Mouse (Mus musculus): ENCODE results near the gene Nup210. TPM values are rescaled to one million over a fixed set of nuclear protein-coding genes. Genes with fewer than 3 reads are reported as not detected.

Gene Nup210
- total and polyA plus RNA-seq, 2 experiments from 2014 or later: 17.2 to 67.8 TPM

- 91% methylated on average over 10 of the region's 10 CpGs for WGBS
- DNase-seq (ENCODE audit: low spot score) (no peak), ATAC-seq (ENCODE audit: low FRiP score) (no peak)
- no peaks in the 10 kb centered on the region for H3K9me3 ChIP-seq (ENCODE audit: low read length)
- H3K4me2 ChIP-seq (ENCODE audit: low read depth, low read length, poor library complexity, severe bottlenecking): no peak overlapping the region
- H3K27me3 ChIP-seq (ENCODE audit: insufficient read depth, low read length): no peaks in the 10 kb centered on the region
- no peak overlapping the region for H3K27ac ChIP-seq (ENCODE audit: low read depth, low read length)
- H3K4me1 ChIP-seq (ENCODE audit: insufficient read depth, low read length): 0 out of 2 replicates have a peak, but pooled peaks cover 4% of the 10 kb centered on the region
- no peak for TF ChIP-seq CTCF (IDR thresholded peaks at IDR 0.05)
- no peaks in the 10 kb centered on the region for H3K36me3 ChIP-seq (ENCODE audit: insufficient read depth, low read length)
- no peak overlapping the region for H3K4me3 ChIP-seq (ENCODE audit: low read depth, low read length)
- no peak overlapping the region for H3K9ac ChIP-seq (replicated peaks; ENCODE audit: low read length, poor library complexity, severe bottlenecking)
Observed at GRCm38 (mm10) chr6:91111141-91111953, 5.3 kb downstream of the Nup210 start.

GRCm38 (mm10) chr6:91110323-91111020 lies 6.2 kb downstream of the Nup210 start:
- no peak overlapping the region for H3K27ac ChIP-seq (ENCODE audit: low read depth, low read length)
- no peaks in the 10 kb centered on the region for H3K4me1 ChIP-seq (ENCODE audit: insufficient read depth, low read length)
- TF ChIP-seq CTCF (IDR thresholded peaks at IDR 0.05): no peak
- WGBS: 83% methylated on average over 13 of the region's 13 CpGs
- DNase-seq (ENCODE audit: low spot score): no peak
- no peaks in the 10 kb centered on the region for H3K9me3 ChIP-seq (ENCODE audit: low read length)
- no peaks in the 10 kb centered on the region for H3K36me3 ChIP-seq (ENCODE audit: insufficient read depth, low read length)
- H3K4me2 ChIP-seq (ENCODE audit: low read depth, low read length, poor library complexity, severe bottlenecking): no peak overlapping the region
- H3K4me3 ChIP-seq (ENCODE audit: low read depth, low read length): no peak overlapping the region
- H3K27me3 ChIP-seq (ENCODE audit: insufficient read depth, low read length): no peaks in the 10 kb centered on the region
- no peak for ATAC-seq (ENCODE audit: low FRiP score)
- H3K9ac ChIP-seq (replicated peaks; ENCODE audit: low read length, poor library complexity, severe bottlenecking): no peak overlapping the region

- DNase-seq (ENCODE audit: low spot score) (no peak), ATAC-seq (ENCODE audit: low FRiP score) (no peak)
- no peak overlapping the region for H3K4me2 ChIP-seq (ENCODE audit: low read depth, low read length, poor library complexity, severe bottlenecking)
- H3K9me3 ChIP-seq (ENCODE audit: low read length): no peaks in the 10 kb centered on the region
- no peaks in the 10 kb centered on the region for H3K4me1 ChIP-seq (ENCODE audit: insufficient read depth, low read length)
- H3K4me3 ChIP-seq (ENCODE audit: low read depth, low read length): no peak overlapping the region
- TF ChIP-seq CTCF (IDR thresholded peaks at IDR 0.05): no peak
- no peak overlapping the region for H3K9ac ChIP-seq (replicated peaks; ENCODE audit: low read length, poor library complexity, severe bottlenecking)
- no peaks in the 10 kb centered on the region for H3K36me3 ChIP-seq (ENCODE audit: insufficient read depth, low read length)
- H3K27me3 ChIP-seq (ENCODE audit: insufficient read depth, low read length): no peaks in the 10 kb centered on the region
- no peak overlapping the region for H3K27ac ChIP-seq (ENCODE audit: low read depth, low read length)
Observed at GRCm38 (mm10) chr6:91109489-91109888, 7.1 kb downstream of the Nup210 start.

GRCm38 (mm10) chr6:91108917-91109450 lies 7.6 kb downstream of the Nup210 start:
- 87% methylated on average over 2 of the region's 2 CpGs for WGBS
- no peaks in the 10 kb centered on the region for H3K9me3 ChIP-seq (ENCODE audit: low read length)
- ATAC-seq (ENCODE audit: low FRiP score) (no peak), DNase-seq (ENCODE audit: low spot score) (no peak)
- H3K4me3 ChIP-seq (ENCODE audit: low read depth, low read length): no peak overlapping the region
- no peak for TF ChIP-seq CTCF (IDR thresholded peaks at IDR 0.05)
- no peaks in the 10 kb centered on the region for H3K36me3 ChIP-seq (ENCODE audit: insufficient read depth, low read length)
- no peaks in the 10 kb centered on the region for H3K27me3 ChIP-seq (ENCODE audit: insufficient read depth, low read length)
- H3K4me2 ChIP-seq (ENCODE audit: low read depth, low read length, poor library complexity, severe bottlenecking): no peak overlapping the region
- H3K9ac ChIP-seq (replicated peaks; ENCODE audit: low read length, poor library complexity, severe bottlenecking): no peak overlapping the region
- H3K4me1 ChIP-seq (ENCODE audit: insufficient read depth, low read length): no peaks in the 10 kb centered on the region
- no peak overlapping the region for H3K27ac ChIP-seq (ENCODE audit: low read depth, low read length)

GRCm38 (mm10) chr6:91108301-91108916 lies 8.2 kb downstream of the Nup210 start:
- Histone ChIP-seq H3K36me3 (ENCODE audit: insufficient read depth, low read length) (no peaks in the 10 kb centered on the region), H3K4me1 (ENCODE audit: insufficient read depth, low read length) (no peaks in the 10 kb centered on the region), H3K27me3 (ENCODE audit: insufficient read depth, low read length) (no peaks in the 10 kb centered on the region), H3K4me2 (ENCODE audit: low read depth, low read length, poor library complexity, severe bottlenecking) (no peak overlapping the region), H3K27ac (ENCODE audit: low read depth, low read length) (no peak overlapping the region), H3K9ac (replicated peaks; ENCODE audit: low read length, poor library complexity, severe bottlenecking) (no peak overlapping the region), H3K4me3 (ENCODE audit: low read depth, low read length) (no peak overlapping the region), H3K9me3 (ENCODE audit: low read length) (no peaks in the 10 kb centered on the region)
- ATAC-seq (ENCODE audit: low FRiP score) (no peak), DNase-seq (ENCODE audit: low spot score) (peak; percentile 34)
- 90% methylated on average over 3 of the region's 3 CpGs for WGBS
- no peak for TF ChIP-seq CTCF (IDR thresholded peaks at IDR 0.05)
